Mouse (Mus musculus) small intestine, adult 2 months (tissue): ENCODE measurements around the gene Vps25.

ENCODE experiments used
- CTCF ChIP-seq: fragments of 200-500 bp; IDR thresholded peaks from 2 replicates; pipeline ENCODE4 v1.5.1; 2012; ENCODE audit warnings: low read depth, mild to moderate bottlenecking, control low read depth, inconsistent platforms, low read length, moderate library complexity, mixed read lengths; ENCODE audit not compliant: insufficient replicate concordance, insufficient read length; ENCODE audit errors: extremely low read depth
- POLR2A ChIP-seq: fragments of 200-500 bp; IDR thresholded peaks from 2 replicates; pipeline ENCODE4 v1.6.1; 2012; ENCODE audit warnings: low read depth, mild to moderate bottlenecking, control low read depth, inconsistent platforms, low read length, moderate library complexity

GRCm38 (mm10) chr11:101230526-101230925, 23.0 kb upstream of the Vps25 start:
- TF ChIP-seq POLR2A (no peak), CTCF (no peak)
